Mouse (Mus musculus) heart, adult 8-10 months (tissue): ENCODE data around the gene Fzr1. TPM values are rescaled to one million over a fixed set of nuclear protein-coding genes. Genes with fewer than 3 reads are reported as not detected.

Experiments
- DNase-seq: peaks from one replicate; pipeline ENCODE4 v3.0.0; 2022; ENCODE audit warnings: low spot score
- total RNA-seq, 4 experiments: library from RNA; stranded (reverse); gene quantifications; 2 replicates each; pipeline ENCODE4 v1.2.4; 2022

The Fzr1 gene
- total RNA-seq, 4 experiments from 2014 or later = 25.9 to 39.0 (median 32.2) TPM

DNA sequence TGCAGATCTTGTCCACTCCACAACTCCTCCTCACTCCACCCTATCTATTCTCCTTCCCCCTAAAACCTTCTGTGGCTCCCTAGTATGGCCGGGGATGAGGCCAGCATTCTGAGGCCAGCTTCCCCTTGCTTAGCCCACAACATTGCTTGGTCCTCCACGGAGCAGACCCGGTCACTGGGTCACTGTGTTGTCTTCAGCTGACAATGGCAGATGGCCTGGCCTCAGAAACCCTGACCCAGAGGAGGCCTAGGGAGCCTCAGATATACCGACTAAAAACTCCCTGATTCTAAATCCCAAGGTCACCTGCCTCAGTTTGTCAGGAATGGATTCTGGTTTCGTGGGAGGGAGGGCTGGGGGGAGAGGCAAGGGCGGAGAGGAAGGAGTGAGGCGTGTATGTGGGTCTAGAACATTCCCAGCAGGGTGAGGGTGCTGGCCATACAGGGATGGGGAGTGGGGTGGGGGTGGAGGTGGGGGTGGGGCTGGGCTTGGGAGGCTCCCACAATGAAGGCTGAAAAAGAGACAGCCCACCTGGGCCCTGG lies 24.0 kb upstream of the Fzr1 start:
- no peak for DNase-seq

DNA sequence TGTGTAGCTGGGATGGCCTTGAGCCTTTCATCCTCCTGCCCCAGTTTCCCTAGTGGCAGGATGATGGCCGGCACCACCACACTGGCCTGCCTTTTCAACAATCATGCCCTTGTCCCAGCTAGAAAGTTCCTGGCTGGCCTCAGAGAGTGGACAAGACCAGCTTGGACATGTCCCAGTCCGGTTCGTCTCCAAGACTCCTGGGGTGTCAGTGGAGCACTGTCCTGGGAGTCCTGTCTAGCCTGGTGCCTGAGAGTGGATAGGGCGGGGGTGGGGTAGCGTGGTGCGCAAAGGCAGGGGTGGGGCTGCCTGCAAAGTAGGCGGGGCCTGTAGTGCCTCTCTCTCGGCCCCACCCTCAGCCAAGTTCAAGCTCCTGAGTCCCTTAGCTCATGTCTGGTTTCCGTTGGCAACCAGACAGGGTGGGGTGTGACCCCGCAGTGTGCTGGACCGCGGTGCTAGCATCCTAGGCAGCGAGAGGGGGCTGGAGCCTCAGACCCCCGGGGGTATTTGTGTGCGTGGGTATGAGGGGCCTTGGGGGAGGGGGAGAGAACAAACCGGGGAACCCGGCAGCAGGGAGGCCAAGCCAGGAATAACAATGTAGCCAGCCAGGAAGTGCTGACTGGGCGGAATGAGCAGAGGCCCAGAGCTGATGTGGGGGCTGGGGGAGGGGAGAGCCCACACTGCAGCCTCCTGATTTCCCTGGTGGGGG lies 23.4 kb upstream of the Fzr1 start:
- peak; percentile 85 for DNase-seq

DNA sequence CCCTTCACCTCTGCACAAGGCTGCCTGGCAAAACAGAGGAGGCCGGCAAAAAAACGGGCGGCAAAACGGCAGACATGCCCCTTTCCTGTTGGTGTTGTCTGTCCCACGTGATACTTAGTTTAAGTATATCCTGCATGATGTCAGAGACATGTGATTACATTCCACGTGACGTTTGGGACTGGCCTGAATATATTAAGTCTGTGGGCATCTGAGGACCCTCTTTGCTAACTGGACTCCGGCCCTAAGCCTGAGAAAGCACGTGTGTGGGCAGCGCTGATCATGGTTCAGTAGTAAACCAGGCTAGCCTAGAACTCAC lies 22.8 kb upstream of the Fzr1 start:
- DNase-seq = no peak

DNA sequence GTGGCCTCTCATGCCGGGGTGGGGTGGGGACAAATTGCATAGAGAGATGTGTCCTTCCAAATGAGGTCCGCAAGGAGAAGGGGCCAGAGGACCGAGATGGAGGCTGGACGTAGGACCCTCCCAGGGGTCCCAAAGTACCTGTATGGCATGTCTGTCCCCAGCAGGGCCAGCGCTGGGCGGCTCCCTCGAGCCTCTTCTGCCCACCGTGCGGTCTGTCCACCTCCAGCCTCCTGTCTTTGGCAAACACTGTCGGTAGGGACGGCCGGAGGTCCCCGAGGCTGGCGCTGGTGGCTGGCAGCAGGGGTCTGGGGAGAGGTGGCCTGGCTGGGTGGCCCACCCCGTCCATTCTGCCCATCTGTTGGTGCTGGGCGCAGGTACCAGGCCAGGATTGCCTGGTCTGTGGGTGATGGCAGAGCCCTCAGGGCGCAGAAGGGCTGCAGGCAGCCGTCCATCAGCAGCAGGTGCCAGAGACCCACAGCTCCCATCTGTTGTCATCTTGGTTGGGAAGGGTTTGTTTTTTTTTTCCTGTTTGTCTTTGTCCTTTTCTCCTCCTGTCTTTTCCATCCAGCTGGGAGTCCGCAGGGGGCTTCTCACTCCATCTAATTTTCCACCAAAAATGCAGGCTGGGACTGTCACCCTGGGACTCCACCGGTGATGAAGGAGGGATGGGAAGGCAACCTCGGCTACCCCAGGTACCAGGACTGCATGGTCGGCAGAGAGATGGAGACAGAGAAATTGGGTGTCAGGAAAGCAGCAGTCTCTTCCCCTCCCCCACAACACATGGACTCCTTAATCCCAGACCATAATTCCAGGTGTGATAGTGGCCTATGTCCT lies 22.3 kb upstream of the Fzr1 start:
- no peak for DNase-seq

DNA sequence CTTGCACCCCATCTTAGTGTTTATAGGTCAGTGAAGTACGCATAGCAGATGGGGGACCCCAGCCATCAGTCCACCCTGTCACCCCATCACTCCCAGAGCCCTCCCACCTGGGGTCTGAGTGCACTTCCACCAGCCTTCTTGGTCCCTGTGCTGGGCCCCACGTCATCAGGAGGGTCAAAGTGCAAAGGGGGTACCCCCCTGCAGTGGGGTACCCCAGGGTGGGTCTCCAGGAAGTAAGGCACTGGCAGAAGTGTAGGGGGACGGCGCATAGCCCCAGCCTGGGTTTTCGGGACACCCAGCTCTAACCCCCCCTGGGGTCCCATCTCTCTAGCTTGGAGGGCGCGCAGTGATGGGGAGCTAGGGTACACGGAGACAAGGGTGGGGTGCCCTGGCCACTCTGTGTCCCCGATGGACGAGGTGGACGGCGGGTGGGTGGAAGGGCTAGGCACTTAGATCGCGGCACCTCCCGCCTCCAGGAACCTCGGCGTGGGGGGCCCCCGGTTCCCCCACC lies 21.5 kb upstream of the Fzr1 start:
- no peak for DNase-seq

DNA sequence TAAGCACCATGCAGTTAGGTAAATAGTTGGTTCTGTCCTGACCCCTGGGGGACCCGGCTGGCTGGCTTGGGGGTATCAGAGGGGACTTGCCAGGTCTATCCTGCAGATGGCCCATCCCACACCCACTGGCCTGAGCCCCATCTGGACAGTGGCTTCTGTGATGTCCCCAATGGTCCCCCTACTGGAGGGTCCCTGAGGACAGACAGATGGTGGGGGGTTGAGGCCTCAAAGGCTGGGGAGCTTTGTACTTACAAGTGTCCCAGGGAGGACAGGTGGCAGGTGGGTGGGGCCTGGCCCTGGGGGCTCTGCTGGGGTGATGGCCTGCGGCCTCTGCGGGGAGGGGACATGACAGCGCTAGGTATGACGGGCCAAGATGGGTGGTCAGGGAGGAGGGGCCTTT lies 21.0 kb upstream of the Fzr1 start:
- no peak for DNase-seq

DNA sequence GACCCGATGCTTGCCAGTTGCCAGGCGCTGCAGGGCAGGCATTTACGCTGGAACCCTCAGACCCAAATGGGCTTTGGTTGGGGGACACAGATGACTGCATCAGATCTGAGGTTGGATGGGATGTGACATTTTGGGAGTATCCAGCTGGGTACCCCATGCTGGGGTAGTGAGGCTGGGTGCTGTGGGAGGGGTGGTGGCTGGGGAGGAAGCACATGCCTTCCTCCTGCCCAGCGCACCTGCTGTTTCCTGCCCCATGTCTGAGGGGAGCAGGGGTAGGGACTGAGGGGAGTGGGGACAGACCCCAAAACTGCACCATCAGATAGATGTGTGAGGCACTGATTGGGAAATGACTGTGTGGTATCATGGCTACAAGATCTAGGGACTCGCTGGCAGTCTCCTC lies 18.4 kb upstream of the Fzr1 start:
- no peak for DNase-seq

DNA sequence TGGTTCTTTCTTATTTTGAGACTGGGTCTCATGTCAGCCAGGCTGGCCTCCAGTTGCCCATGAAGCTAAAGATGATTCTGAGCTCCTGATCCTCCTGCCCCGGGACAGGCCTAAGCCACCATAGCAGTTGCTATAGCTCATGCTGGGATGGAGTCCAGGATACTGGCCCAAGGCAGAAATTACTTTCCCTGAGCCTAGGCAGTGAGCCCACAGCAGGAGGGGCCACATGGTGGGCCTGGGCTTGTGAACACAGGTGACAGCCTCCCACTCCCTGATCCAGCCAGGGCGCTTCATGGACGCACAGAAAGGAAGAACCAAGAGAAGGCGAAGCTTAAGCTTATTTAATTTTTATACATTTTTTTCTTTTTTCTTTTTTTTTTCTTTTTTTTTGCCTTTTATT lies 17.5 kb upstream of the Fzr1 start:
- no peak for DNase-seq

DNA sequence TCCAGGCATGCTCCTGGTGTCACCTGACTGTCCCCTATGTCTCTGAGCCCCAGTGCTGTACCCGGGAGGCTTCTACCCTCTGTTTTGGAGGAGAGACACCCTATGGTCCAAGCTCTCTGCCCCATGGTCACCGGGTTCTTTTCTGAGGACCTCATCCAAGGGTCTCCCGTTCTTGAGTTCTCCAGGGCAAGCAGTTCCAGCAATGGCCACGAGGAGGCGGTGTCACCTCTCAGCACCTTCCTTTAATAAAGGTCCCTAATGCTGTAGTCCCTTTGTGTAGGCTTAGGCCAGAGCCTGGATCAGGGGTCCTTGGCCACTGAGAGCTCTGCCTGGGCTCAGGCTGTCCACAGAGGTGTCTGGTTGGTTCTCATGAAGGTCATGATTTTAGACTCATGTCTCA lies 16.8 kb upstream of the Fzr1 start:
- peak; percentile 75 for DNase-seq

DNA sequence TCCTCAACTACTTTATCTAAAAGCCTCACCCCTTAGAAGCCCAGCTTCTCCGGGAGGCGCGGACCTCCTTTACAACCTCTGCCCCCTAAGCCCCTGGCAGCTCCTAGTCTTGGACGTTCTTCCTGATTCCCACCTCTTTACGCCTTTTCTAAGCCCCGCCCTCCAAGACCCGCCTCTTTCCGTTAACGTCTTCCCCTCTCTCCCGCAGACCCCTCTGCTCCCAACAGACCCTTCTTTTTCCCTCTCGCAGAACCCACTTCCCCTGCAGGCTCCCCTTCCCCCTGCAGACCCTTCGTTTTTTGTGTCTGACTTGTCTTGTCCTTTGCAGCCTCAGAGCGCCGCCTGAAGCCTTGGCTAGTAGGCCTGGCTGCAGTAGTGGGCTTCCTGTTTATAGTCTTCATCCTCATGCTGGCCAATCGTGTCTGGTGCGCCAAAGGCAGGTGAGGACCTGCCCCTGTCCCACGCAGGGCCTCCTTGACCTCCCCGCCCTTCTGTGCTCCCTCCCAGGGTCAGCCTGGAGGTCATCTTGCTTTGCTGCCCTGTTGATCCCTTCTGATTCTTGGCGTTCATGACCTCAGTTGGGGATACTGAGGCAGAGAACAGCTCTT lies 15.2 kb upstream of the Fzr1 start:
- DNase-seq = no peak

DNA sequence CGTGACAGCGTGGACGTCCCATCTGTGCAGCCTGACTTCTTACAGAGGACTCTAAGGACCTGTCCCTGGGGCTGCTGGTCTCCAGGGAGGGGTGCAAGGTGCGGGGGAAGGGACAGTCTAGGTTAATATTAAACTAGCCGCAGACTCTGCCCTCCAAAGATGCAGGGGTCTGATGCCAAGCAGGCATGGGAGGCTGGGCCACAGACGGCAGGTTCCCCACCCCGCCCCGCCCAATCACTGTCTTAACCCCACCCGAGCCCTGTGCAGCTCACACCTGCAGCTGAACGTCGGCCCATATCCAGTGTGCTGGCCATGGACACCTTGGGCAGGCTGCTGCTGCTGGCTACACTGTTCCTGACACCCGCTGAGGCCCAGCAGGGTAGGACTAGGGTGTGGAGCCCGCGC lies 14.5 kb upstream of the Fzr1 start, which contains the start of gene Smim24:
Gene Smim24, plus strand, starts transcription at position 271 of the 405 bp plus-strand sequence.
- DNase-seq = no peak

DNA sequence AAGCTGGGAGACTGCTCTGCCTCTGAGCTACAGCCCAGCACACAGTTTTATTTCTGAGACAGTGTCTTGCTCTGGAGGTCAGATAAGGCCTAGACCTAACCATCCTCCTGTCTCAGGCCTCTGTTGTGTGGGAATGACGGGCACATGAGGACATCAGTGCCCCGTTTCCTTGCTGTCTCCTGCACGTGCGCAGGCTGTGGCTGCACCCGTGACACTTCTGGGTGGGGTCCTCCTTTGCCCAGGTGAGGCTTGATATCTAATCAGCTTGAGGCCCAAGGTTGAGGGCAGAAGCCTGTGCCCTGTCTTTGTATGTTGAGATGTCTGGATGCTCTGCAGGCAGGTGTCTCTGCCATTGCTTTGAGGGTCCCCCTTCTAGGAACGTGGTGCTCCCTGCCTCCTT lies 14.0 kb upstream of the Fzr1 start:
- no peak for DNase-seq

DNA sequence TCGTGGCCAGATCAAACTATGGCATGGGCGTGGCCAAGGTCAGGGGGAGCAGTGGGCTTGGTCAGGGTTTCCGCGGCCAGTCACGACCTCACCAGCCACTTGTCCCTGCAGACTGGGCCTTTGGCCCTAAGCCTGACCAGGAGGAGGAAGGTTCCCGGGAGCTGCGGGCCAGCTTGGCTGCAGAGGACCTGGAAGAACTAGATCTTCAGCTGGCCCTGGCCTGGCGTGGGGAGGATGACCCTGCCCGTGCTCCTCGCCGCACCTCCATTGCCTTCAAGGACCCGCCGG lies 12.3 kb upstream of the Fzr1 start:
- DNase-seq = no peak

DNA sequence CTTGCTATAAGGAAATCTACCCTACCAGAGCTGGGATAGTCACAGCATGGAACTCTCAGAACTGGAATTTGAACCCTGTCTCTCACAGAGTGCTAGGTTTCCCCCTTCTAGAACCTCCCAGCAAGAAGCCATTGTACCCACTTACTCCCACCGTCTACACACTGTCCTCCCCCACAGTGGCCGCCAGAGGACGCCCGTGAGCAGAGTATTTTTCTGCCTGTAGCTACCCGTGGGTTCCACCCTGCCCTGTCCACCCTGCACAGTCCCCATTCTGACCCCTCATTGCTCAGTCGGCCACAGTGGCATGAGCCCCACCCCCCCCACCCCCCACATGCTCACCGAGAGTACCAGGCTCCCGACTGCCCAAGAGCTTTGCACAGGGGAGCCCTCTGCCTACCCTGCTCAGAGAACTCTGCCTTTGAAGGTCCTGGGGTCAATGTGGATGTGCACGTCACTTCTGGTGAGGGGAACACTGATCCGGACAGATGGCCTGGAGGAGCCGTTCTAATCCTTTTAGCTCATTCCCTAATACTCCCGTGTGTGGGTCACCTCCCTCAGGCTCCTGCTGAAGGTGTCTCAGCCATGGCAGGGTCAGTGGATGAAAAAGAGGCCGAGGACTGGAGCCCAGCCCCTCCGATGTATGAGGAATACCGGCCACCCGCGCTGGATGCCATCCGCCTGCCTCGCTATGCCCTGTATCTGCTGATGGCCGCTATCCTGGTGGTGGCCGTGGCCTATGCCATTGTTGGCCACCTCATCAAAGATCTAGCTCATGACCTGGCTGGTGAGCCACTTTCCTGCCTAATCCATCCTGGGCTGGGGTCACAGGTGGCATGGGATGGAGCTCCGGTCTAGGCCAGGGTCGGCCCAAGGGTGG lies 11.7 kb upstream of the Fzr1 start:
- DNase-seq = peak; percentile 75

DNA sequence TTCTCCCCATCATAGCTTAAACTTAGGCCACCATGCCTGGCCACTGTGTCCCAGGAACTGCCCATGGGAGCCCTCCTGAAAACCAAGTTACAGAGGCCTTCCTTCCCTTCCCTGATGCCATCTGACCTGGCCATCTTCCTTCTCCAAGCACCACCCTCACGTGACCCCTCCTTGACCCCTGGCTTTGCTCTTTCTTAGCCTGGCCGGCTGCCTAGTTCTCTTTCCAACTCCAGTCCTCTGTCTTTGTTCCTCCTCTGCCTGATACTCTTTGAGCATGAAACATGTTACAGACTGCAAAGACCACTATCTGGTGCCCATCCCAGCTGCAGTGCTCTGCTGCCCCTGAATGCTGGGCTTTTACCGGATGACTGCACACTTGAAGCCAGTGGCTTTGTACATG lies 11.1 kb upstream of the Fzr1 start:
- no peak for DNase-seq

DNA sequence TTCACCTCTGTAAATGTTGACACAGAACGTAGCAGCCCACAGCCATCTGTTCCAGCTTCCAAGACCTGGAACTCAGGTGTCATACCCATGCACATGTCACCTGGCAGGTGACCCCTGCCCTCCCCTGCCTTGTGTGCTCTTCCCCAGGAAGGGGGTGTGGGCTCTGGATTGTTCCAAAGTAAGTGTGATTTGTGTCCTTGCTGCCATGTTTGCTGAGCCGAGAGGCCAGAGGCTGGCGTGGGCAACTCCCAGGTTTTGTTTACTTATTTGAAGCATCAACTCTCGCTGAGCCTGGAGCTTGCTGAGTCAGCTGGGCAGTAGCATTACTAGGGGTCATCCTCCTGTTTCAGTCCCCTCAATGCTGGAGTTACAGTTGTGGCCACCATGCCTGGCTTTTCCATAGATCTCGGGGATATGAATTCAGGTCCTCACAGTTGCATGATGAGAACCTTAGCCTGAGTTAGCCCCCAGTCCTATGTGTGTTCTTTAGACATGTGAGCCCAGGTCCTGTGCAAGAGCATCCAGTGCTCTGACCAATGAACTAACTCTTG lies 10.3 kb upstream of the Fzr1 start, which contains the start of gene Gm48552:
Gene Gm48552, plus strand, starts transcription at position 501 of the 551 bp plus-strand sequence.
- DNase-seq = no peak

DNA sequence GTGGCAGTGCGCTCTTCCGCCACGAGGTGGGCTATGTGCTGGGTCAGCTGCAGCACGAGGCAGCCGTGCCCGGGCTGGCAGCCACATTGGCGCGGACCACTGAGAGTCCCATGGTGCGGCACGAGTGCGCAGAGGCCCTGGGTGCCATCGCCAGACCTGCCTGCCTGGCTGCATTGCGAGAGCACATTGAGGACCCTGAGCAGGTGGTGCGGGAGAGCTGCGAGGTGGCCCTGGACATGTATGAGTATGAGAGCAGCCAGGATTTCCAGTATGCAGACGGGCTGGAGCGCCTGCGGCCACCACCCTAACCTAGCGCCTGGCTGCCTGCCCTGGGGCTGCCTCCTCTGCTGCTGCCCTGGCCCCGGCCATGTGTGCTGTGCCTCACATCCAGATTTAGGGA lies 9.4 kb upstream of the Fzr1 start:
- DNase-seq = no peak

DNA sequence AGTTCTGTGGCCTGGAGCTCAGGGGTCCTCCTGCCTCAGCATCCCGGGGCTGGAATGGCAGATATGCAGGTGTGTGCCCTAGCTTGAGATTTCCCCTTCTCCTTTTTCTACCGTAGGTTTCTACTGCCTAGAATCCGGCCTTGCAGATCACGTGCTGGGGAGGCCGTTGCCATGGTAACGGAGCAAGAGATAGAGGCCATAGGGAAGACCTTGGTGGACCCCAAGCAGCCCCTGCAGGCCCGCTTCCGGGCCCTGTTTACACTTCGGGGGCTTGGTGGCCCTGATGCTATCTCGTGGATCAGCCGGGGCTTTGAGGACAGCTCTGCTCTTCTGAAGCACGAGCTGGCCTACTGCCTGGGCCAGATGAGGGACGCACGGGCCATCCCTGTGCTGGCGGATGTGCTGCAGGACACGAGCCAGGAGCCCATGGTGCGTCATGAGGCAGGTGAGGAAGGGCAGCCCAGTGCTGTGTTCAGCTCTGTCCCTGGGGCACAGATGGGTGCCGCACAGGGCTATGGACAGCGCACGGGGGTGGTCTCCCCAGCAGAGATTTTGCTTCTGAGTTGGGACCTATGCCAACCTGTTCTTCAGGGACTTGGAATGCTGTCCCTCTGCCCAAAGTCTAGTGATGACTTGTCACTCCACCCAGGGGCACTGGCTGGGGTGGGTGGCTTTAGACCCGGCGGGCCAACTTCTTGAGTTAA lies 7.4 kb upstream of the Fzr1 start:
- no peak for DNase-seq

DNA sequence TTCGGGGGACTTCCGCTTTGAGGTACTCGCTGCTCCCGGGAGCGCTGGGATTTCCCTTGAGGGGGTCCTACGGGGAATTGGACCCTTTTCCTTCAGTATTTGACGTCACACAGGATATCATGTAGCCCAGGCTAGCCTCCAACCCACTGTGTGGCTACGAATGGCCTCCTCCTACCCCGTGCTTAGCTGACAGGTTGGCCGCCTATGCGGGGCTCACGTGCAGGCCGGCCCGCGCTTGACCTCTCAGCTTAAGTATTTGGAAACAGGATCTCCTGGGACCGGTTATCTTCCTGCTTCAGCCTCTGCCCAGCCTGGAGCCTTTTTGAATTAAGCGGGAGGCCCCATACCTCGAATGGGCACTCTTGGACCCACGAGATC lies 6.3 kb upstream of the Fzr1 start:
- DNase-seq = no peak

DNA sequence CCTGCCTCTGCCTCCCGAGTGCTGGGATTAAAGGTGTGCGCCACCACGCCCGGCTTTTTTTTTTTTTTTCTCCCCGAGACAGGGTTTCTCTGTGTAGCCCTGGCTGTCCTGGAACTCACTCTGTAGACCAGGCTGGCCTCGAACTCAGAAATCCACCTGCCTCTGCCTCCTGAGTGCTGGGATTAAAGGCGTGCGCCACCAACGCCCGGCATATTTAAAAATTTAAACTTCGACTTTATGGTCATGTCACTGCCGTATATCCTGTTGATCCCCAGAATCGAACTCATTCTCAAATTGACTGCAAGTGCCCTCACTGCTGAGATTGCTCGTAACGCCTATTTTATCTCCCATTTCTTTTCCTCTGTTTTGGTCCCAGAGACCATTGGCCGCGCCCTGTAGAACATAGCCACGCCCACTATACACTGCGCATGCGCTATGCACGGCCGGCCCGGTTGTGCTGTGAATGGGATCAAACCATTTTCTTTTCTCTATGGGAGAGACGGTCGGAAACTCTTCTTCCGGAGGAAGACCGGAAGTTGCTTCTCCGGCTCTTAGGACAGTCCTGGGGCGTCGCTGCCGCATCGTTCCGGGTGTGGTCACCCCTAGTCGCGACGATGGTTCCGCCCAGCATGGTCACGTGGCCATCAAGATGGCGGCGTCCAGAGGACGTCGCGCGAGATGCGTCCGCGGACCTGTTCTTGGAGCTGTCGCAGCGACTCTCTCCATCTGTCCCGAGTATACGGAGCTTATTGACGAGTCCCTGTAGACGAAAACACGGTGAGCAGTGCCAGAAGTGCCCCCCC lies 5.7 kb upstream of the Fzr1 start, which contains the start of the genes Dohh and Gm48551:
Gene Dohh, plus strand, starts transcription at position 627 of the 803 bp plus-strand sequence.
Gene Gm48551, plus strand, starts transcription at position 665 of the 803 bp plus-strand sequence.
- peak; percentile 99 for DNase-seq
